Comparison of ENCODE assay signal across 10 mouse cellular contexts in the genomic region with DNA sequence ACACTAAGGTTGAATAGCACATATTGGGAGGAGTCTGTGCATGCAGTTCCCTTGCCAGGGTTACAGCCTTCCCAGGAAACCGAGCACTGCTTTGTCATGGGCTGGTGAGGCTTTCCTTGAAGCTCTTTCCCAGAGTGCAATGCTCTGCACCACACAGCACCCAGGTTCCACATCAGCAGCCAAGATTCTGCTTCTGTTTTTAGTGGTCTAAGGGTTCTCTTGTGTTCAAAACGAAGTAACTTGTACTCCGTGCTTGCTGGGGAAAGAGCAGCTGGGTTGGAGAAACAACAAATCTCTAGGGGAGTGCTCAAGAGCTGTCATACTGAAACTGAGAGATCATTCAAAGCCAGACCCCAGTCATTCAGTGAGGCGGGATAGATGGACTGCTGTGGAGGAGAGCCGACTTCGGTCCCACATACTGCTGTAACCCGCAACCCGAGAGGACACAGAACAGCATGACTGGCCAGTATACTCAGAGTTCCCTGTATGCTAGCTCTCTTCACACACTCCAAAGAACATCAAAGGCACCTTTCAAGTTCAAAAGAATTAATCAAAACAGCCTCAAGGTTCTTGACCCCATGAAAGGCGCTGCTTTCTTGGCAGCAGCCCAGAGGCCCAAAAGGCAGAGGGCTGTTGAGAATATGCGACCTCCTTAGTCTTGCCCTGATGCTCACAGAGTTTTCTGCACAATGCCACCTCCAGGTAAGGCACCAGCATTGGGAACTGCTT. TPM values are rescaled to one million over a fixed set of nuclear protein-coding genes. Genes with fewer than 3 reads are reported as not detected.
A peak's percentile ranks its signal among the peaks of the same experiment; 100 is the strongest.
DNase-seq lines count a peak whose midpoint lies in the region; ATAC-seq and TF ChIP-seq lines count a peak whose summit lies in the region.
"Had no signal": no experiment of that assay in that cellular context is flagged by ENCODE, and none has a peak within 500 bp of the region (broad histone marks: within the 10 kb centered on the region; RNA-seq: fewer than 3 reads in every experiment).

No protein-coding gene starts in this region.

- H3K36me3 ChIP-seq in lung, embryonic 14.5 days (ENCODE audit: insufficient read depth), result no peaks in the 10 kb centered on the region
- no peaks in the 10 kb centered on the region for H3K36me3 ChIP-seq in embryonic facial prominence, embryonic 12.5 days
- no peaks in the 10 kb centered on the region for H3K36me3 ChIP-seq in kidney, embryonic 14.5 days (ENCODE audit: control insufficient read depth, insufficient read depth, low read length)
- H3K36me3 ChIP-seq in midbrain, embryonic 15.5 days (replicated peaks), result no peaks in the 10 kb centered on the region

- 10% methylated on average over 10 of the region's 10 CpGs for WGBS in lung, embryonic 14.5 days
- WGBS in embryonic facial prominence, embryonic 12.5 days, result 39% methylated on average over 10 of the region's 10 CpGs
- 13% methylated on average over 10 of the region's 10 CpGs for WGBS in kidney, embryonic 14.5 days
- WGBS in midbrain, embryonic 15.5 days, result 28% methylated on average over 10 of the region's 10 CpGs

- TF ChIP-seq CTCF in lung, embryonic 14.5 days (IDR thresholded peaks at IDR 0.05; ENCODE audit: low read depth), result no peak

- peak; percentile 91 for ATAC-seq in lung, embryonic 14.5 days (ENCODE audit: insufficient read depth)
- ATAC-seq in embryonic facial prominence, embryonic 12.5 days (ENCODE audit: insufficient number of reproducible peaks, insufficient read depth, low FRiP score, low TSS enrichment), result 0 out of 2 replicates have a peak, but pooled peaks have one; percentile 41
- ATAC-seq in kidney, embryonic 14.5 days (ENCODE audit: low FRiP score, low TSS enrichment), result peak; percentile 87
- peak; percentile 81 for ATAC-seq in midbrain, embryonic 15.5 days (replicated peaks)
- no peak for ATAC-seq in granulocyte monocyte progenitor cell, adult 5-6 weeks (replicated peaks; ENCODE audit: poor library complexity, severe bottlenecking)

- peaks cover 9% of the 10 kb centered on the region for H3K4me1 ChIP-seq in lung, embryonic 14.5 days (ENCODE audit: insufficient read depth)
- peaks cover 15% of the 10 kb centered on the region; the same call in 1 of the 2 replicates for H3K4me1 ChIP-seq in embryonic facial prominence, embryonic 12.5 days
- peaks cover 22% of the 10 kb centered on the region for H3K4me1 ChIP-seq in kidney, embryonic 14.5 days (ENCODE audit: control insufficient read depth, insufficient read depth, low read length)
- H3K4me1 ChIP-seq in midbrain, embryonic 15.5 days, result peaks cover 11% of the 10 kb centered on the region

- H3K27me3 ChIP-seq in lung, embryonic 14.5 days (ENCODE audit: insufficient read depth, low read length), result no peaks in the 10 kb centered on the region
- H3K27me3 ChIP-seq in embryonic facial prominence, embryonic 12.5 days, result no peaks in the 10 kb centered on the region
- H3K27me3 ChIP-seq in kidney, embryonic 14.5 days (ENCODE audit: control insufficient read depth, insufficient read depth, low read length), result no peaks in the 10 kb centered on the region
- H3K27me3 ChIP-seq in midbrain, embryonic 15.5 days (replicated peaks), result no peaks in the 10 kb centered on the region

- peak; percentile 74 for DNase-seq in lung, embryonic 14.5 days
- DNase-seq in lung, postnatal 25 days (ENCODE audit: low spot score), result no peak
- no peak for DNase-seq in Muller cell, postnatal 12 days (ENCODE audit: inconsistent ontology term)
- no peak for DNase-seq in gastrocnemius, postnatal 10 days

- H3K9me3 ChIP-seq in lung, embryonic 14.5 days (ENCODE audit: low read depth, low read length), result no peaks in the 10 kb centered on the region
- H3K9me3 ChIP-seq in embryonic facial prominence, embryonic 12.5 days, result no peaks in the 10 kb centered on the region
- H3K9me3 ChIP-seq in kidney, embryonic 14.5 days (ENCODE audit: control insufficient read depth, low read length), result no peaks in the 10 kb centered on the region
- H3K9me3 ChIP-seq in midbrain, embryonic 15.5 days, result no peaks in the 10 kb centered on the region

- no peak overlapping the region for H3K27ac ChIP-seq in lung, embryonic 14.5 days (ENCODE audit: low read depth)
- no peak overlapping the region for H3K27ac ChIP-seq in embryonic facial prominence, embryonic 12.5 days
- H3K27ac ChIP-seq in kidney, embryonic 14.5 days (ENCODE audit: low read depth, low read length), result peak overlapping the region; percentile 57; the same call in 1 of the 2 replicates
- peak overlapping the region; percentile 57 for H3K27ac ChIP-seq in midbrain, embryonic 15.5 days

- peak overlapping the region; percentile 33 for H3K4me2 ChIP-seq in lung, embryonic 14.5 days
- no peak overlapping the region for H3K4me2 ChIP-seq in embryonic facial prominence, embryonic 12.5 days (replicated peaks)
- no peak overlapping the region; the same call in 1 of the 2 replicates for H3K4me2 ChIP-seq in kidney, embryonic 14.5 days (replicated peaks; ENCODE audit: low read depth, low read length)
- no peak overlapping the region; the same call in 1 of the 2 replicates for H3K4me2 ChIP-seq in midbrain, embryonic 15.5 days

- H3K4me3 ChIP-seq in lung, embryonic 14.5 days (ENCODE audit: low read depth, low read length), result no peak overlapping the region
- H3K4me3 ChIP-seq in embryonic facial prominence, embryonic 12.5 days, result no peak overlapping the region
- no peak overlapping the region for H3K4me3 ChIP-seq in kidney, embryonic 14.5 days (ENCODE audit: low read length)
- no peak overlapping the region for H3K4me3 ChIP-seq in midbrain, embryonic 15.5 days

- no peak overlapping the region for H3K9ac ChIP-seq in lung, embryonic 14.5 days
- no peak overlapping the region for H3K9ac ChIP-seq in embryonic facial prominence, embryonic 12.5 days
- 0 out of 2 replicates have a peak overlapping the region, but pooled peaks have one; percentile 9 for H3K9ac ChIP-seq in kidney, embryonic 14.5 days (ENCODE audit: low read depth, low read length)
- no peak overlapping the region for H3K9ac ChIP-seq in midbrain, embryonic 15.5 days

RNA-seq across cellular contexts. Expression of a gene that starts 35.5 kb away (rescaled TPM):
- 0.29 and 1.0 TPM in 2 replicates for polyA plus RNA-seq in lung, embryonic 14.5 days (2014; fragmentation: Nextera tagmentation; extraction: Ambion mirVana)
- polyA plus RNA-seq in embryonic facial prominence, embryonic 12.5 days (2016; fragmentation: Nextera tagmentation; extraction: Ambion mirVana), result 0.19 and 0.29 TPM in 2 replicates
- polyA plus RNA-seq in kidney, embryonic 14.5 days (2014; fragmentation: Nextera tagmentation; extraction: Ambion mirVana), result 1.5 and 2.0 TPM in 2 replicates
- polyA plus RNA-seq in midbrain, embryonic 15.5 days (2015; fragmentation: Nextera tagmentation; extraction: Ambion mirVana), result 1.7 and 1.8 TPM in 2 replicates
- total RNA-seq in gastrocnemius, postnatal 10 days (2021), result under 1 TPM; 0.23 to 0.29 TPM
- not detected in 2 replicates for total RNA-seq in granulocyte monocyte progenitor cell, adult 5-6 weeks (2014; fragmentation: Nextera tagmentation)
- total RNA-seq in granulocyte monocyte progenitor cell, adult 5-6 weeks (2017), result not detected in 2 replicates
- total RNA-seq: common myeloid progenitor, adult 5-6 weeks had no signal

RNA-seq across cellular contexts. Expression of a gene that starts 36.9 kb away (rescaled TPM):
- not detected in 2 replicates for polyA plus RNA-seq in lung, embryonic 14.5 days (2014; fragmentation: Nextera tagmentation; extraction: Ambion mirVana)
- polyA plus RNA-seq in embryonic facial prominence, embryonic 12.5 days (2016; fragmentation: Nextera tagmentation; extraction: Ambion mirVana), result not detected in 2 replicates
- polyA plus RNA-seq in kidney, embryonic 14.5 days (2014; fragmentation: Nextera tagmentation; extraction: Ambion mirVana), result not detected in 2 replicates
- polyA plus RNA-seq in midbrain, embryonic 15.5 days (2015; fragmentation: Nextera tagmentation; extraction: Ambion mirVana), result not detected in 2 replicates
- not detected for total RNA-seq in gastrocnemius, postnatal 10 days (2021)
- not detected in 2 replicates for total RNA-seq in granulocyte monocyte progenitor cell, adult 5-6 weeks (2014; fragmentation: Nextera tagmentation)
- total RNA-seq in granulocyte monocyte progenitor cell, adult 5-6 weeks (2017), result not detected in 2 replicates
- total RNA-seq: common myeloid progenitor, adult 5-6 weeks had no signal
- polyA plus RNA-seq: large intestine, adult 2 months had no signal

Comparison
In these comparisons a context has a peak if more than half of its experiments do, and no peak if none do; other contexts are left out.
1. H3K27ac ChIP-seq: peak in kidney, embryonic 14.5 days (single experiment) and midbrain, embryonic 15.5 days (single experiment); none in lung, embryonic 14.5 days (single experiment) and embryonic facial prominence, embryonic 12.5 days (single experiment).